Mouse (Mus musculus) heart, postnatal 0 days (tissue): Measurements from ENCODE around the gene Reep3. TPM values are rescaled to one million over a fixed set of nuclear protein-coding genes. Genes with fewer than 3 reads are reported as not detected.

Source experiments
- ATAC-seq: fragments of 200-750 bp; cut with Nextera tagmentation; 2 replicates; pipeline ENCODE4 v1.8.0; 2017; ENCODE audit warnings: low read depth, moderate number of reproducible peaks, moderate library complexity; ENCODE audit not compliant: insufficient read depth
- DNase-seq: peaks from one replicate; pipeline ENCODE4 v3.0.0-alpha.2; 2016; ENCODE audit warnings: low spot score
- H3K27ac ChIP-seq: fragments of 300-500 bp; sonication (generic); 2 replicates; pipeline ENCODE4 v1.5.1; 2014; ENCODE audit warnings: low read depth, mild to moderate bottlenecking
- H3K27me3 ChIP-seq: fragments of 300-500 bp; sonication (generic); 2 replicates; pipeline ENCODE4 v1.6.1; 2014; ENCODE audit warnings: low read length, mixed read lengths; ENCODE audit not compliant: control insufficient read depth, insufficient read depth
- H3K36me3 ChIP-seq: fragments of 300-500 bp; sonication (generic); replicated peaks from 2 replicates; pipeline ENCODE4 v1.6.1; 2014; ENCODE audit warnings: low read length, mixed read lengths; ENCODE audit not compliant: control insufficient read depth, insufficient read depth
- H3K4me1 ChIP-seq: fragments of 300-500 bp; sonication (generic); 2 replicates; pipeline ENCODE4 v1.6.1; 2014; ENCODE audit warnings: antibody characterized with exemption; ENCODE audit not compliant: control insufficient read depth, insufficient read depth
- H3K4me2 ChIP-seq: fragments of 300-500 bp; sonication (generic); 2 replicates; pipeline ENCODE4 v1.6.1; 2014; ENCODE audit warnings: low read depth, mild to moderate bottlenecking, low read length, moderate library complexity
- H3K4me3 ChIP-seq: fragments of 300-500 bp; sonication (generic); 2 replicates; pipeline ENCODE4 v1.5.1; 2014; ENCODE audit warnings: low read depth, low read length
- H3K9ac ChIP-seq: fragments of 300-500 bp; sonication (generic); replicated peaks from 2 replicates; pipeline ENCODE4 v1.6.1; 2014; ENCODE audit warnings: low read depth, low read length, mixed read lengths
- H3K9me3 ChIP-seq: fragments of 300-500 bp; sonication (generic); replicated peaks from 2 replicates; pipeline ENCODE4 v1.6.1; 2016; ENCODE audit warnings: low read length; ENCODE audit not compliant: control insufficient read depth
- CTCF ChIP-seq: IDR thresholded peaks from 2 replicates; pipeline ENCODE4 v1.5.1; 2016; ENCODE audit warnings: antibody characterized with exemption, control low read depth, low read depth
- EP300 ChIP-seq: IDR thresholded peaks from 2 replicates; pipeline ENCODE4 v1.6.1; 2016; ENCODE audit warnings: antibody characterized with exemption, low read depth
- WGBS: fragments of 180-500 bp; shearing (Covaris S2); extraction: QIAGEN DNeasy Blood & Tissue Kit; methylation state at CpG from one replicate; pipeline ENCODE4 v1.1.7; 2014; 5-methylcytosine and 5-hydroxymethylcytosine counted together
- polyA plus RNA-seq: library from polyadenylated mRNA; unstranded; fragments of >200 nt; fragmentation: Nextera tagmentation; extraction: Ambion mirVana; gene quantifications from 2 replicates; pipeline ENCODE4 v1.2.1, GENCODE M21; 2015
- total RNA-seq: library from RNA; depleted of rRNA; stranded (reverse); fragments of >200 nt; gene quantifications from 2 replicates; pipeline ENCODE4 v1.2.3, GENCODE M21; 2014; ENCODE audit warnings: low replicate concordance

Reep3 gene
- total and polyA plus RNA-seq, 2 experiments from 2014 or later: 26.6 to 26.8 TPM

DNA sequence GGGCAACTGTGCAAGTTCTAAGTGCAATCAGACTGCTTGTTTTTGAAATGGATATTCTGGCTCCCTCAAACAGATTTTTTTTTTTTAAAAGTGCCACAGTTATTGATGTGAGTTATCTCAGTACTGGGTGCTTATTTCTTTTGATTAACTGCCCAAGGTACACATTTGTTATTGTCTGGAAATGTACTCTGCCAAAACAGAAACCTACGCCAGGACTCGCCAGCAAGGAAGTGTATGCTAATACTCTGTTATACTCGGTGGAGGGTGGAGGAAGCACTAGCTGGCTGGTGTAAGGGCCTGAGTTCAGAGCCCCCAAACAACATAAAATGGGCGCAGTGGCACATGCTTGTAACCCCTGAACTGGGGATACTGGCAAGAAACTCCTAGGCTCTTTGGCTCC, 34.9 kb downstream of the Reep3 start:
- H3K4me2 ChIP-seq: peak overlapping the region; percentile 33
- H3K9me3 ChIP-seq: no peaks in the 10 kb centered on the region
- DNase-seq: no peak
- no peaks in the 10 kb centered on the region for H3K27me3 ChIP-seq
- H3K27ac ChIP-seq: peak overlapping the region; percentile 31
- H3K9ac ChIP-seq: no peak overlapping the region
- WGBS: 46% methylated on average over 4 of the region's 4 CpGs
- ATAC-seq: no peak
- TF ChIP-seq EP300 (no peak), CTCF (no peak)
- H3K36me3 ChIP-seq: no peaks in the 10 kb centered on the region
- H3K4me3 ChIP-seq: no peak overlapping the region
- peaks cover 43% of the 10 kb centered on the region for H3K4me1 ChIP-seq

DNA sequence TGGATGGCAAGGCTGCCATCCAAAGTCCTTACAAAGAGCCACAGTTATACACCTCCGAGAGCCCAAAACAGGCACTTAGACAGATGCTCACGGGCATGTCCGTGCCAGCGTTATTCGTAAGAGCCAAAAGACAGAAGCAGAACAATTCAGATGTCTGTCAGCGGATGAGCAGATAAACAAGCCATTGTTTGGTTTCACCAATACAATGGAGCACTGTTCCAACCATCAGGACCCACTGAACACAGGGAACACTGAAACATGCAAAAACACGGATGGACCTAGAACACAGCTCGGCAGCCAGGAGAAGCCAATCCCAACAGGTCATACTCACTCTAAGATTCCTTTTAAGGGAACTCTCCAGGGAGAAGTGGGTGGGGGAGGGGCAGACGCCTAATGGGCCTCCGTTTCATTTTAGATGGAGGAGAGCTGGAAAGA, 35.4 kb downstream of the Reep3 start:
- peak overlapping the region; percentile 33; the same call in 1 of the 2 replicates for H3K4me2 ChIP-seq
- H3K4me3 ChIP-seq: no peak overlapping the region
- H3K9me3 ChIP-seq: no peaks in the 10 kb centered on the region
- no peak for TF ChIP-seq CTCF
- H3K9ac ChIP-seq: no peak overlapping the region
- H3K36me3 ChIP-seq: no peaks in the 10 kb centered on the region
- peak overlapping the region; percentile 31 for H3K27ac ChIP-seq
- peaks cover 48% of the 10 kb centered on the region for H3K4me1 ChIP-seq
- WGBS: 38% methylated on average over 10 of the region's 10 CpGs
- no peak for ATAC-seq
- no peak for DNase-seq
- H3K27me3 ChIP-seq: no peaks in the 10 kb centered on the region

DNA sequence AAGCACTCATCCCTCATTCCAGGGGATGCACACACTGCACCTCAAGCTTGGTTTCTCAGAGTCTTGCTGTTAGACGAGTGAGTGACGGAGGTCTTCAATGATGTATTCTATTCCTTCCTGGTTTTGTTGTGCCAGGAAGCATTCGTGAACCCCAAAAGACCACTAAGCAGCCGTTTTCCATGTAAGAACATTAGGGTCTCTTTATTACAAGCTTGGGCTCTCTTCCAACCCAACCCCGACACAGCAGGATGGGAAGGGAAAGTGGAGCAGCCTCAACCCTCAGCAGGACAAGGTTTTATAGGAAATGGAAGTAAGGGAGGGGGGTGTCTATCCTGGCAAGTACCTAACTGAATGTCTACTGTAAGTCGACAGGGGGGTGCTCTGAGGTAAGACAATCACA, 38.0 kb downstream of the Reep3 start:
- H3K27me3 ChIP-seq: no peaks in the 10 kb centered on the region
- no peak for DNase-seq
- H3K27ac ChIP-seq: peak overlapping the region; percentile 60
- H3K36me3 ChIP-seq: no peaks in the 10 kb centered on the region
- 45% methylated on average over 6 of the region's 6 CpGs for WGBS
- no peak overlapping the region for H3K4me2 ChIP-seq
- TF ChIP-seq CTCF (no peak), EP300 (no peak)
- ATAC-seq: no peak; the same call in 1 of the 2 replicates
- H3K9ac ChIP-seq: no peak overlapping the region
- peaks cover 61% of the 10 kb centered on the region for H3K4me1 ChIP-seq
- no peak overlapping the region for H3K4me3 ChIP-seq
- H3K9me3 ChIP-seq: no peaks in the 10 kb centered on the region

DNA sequence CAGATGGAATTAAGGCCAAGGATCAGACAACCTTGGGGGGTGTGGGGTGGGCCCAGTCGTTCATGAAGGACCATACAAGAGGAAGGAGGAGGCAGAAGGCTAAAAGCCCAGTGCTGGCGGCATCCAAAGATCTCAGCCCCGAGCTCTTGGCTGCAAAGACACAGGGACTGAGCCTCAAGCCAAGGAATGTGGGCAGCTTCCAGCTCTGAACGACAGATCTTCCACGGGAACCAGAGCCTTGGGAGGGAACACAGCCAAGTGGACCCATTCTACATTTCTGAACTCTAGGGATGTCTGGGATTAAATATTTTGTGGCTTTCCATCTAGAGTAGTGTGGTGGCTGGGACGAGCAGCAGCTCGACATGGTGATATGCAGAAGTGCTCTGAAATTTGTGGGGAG, 38.4 kb downstream of the Reep3 start:
- Histone ChIP-seq H3K4me3 (no peak overlapping the region), H3K27ac (peak overlapping the region; percentile 60), H3K4me1 (peaks cover 64% of the 10 kb centered on the region), H3K36me3 (no peaks in the 10 kb centered on the region), H3K4me2 (no peak overlapping the region), H3K9me3 (no peaks in the 10 kb centered on the region), H3K9ac (no peak overlapping the region), H3K27me3 (no peaks in the 10 kb centered on the region)
- TF ChIP-seq EP300 (no peak), CTCF (no peak)
- WGBS: 11% methylated on average over 7 of the region's 7 CpGs
- DNase-seq: peak; percentile 45
- peak; percentile 22 for ATAC-seq

DNA sequence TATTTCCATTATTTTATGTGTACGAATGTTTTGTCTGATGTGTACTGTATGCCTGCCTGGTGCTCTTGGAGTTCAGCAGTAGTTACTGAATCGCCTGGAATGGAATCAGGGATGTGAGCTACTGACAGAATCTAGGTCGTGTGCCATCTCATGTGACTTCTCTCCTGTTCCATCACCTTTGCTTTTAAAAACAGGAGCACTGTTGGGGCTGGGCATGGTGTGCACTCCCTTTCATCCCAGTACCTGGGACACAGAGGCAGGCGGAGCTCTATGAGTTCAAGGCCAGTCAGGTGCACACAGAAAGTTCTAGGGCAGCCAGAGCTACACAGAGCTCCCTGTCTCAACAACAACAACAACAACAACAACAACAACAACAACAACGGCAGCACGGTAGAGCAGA, 39.0 kb downstream of the Reep3 start:
- H3K9ac ChIP-seq: no peak overlapping the region
- no peak overlapping the region for H3K4me3 ChIP-seq
- TF ChIP-seq CTCF (no peak), EP300 (no peak)
- no peak overlapping the region for H3K4me2 ChIP-seq
- H3K4me1 ChIP-seq: peaks cover 70% of the 10 kb centered on the region
- H3K27me3 ChIP-seq: no peaks in the 10 kb centered on the region
- DNase-seq (no peak), ATAC-seq (no peak)
- H3K27ac ChIP-seq: peak overlapping the region; percentile 60
- H3K9me3 ChIP-seq: no peaks in the 10 kb centered on the region
- H3K36me3 ChIP-seq: no peaks in the 10 kb centered on the region
- WGBS: 78% methylated on average over 6 of the region's 6 CpGs

DNA sequence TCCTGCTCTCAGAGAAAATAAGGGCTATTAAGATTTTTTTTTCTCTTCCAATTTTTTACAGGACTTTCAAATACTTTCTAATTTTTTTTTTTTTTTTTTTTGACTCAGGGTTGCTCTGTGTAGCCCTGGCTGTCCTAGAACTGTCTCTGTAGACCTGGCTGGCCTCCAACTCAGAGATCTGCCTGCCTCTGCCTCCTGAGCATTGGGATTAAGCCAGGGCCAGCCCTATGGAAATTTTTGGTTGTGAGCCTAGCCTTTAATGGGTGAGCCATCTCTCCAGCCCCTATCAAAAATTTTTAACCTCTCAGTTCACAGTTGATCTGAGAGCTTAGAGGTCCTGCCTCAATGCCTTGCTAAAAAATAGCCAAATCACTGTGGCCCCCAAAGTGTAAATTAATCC, 39.5 kb downstream of the Reep3 start:
- Histone ChIP-seq H3K4me3 (no peak overlapping the region), H3K9ac (no peak overlapping the region), H3K9me3 (no peaks in the 10 kb centered on the region), H3K36me3 (no peaks in the 10 kb centered on the region), H3K4me1 (peaks cover 72% of the 10 kb centered on the region), H3K27ac (peak overlapping the region; percentile 91), H3K27me3 (no peaks in the 10 kb centered on the region), H3K4me2 (no peak overlapping the region)
- ATAC-seq (no peak), DNase-seq (no peak)
- TF ChIP-seq CTCF (no peak), EP300 (no peak)
